Mouse (Mus musculus): ENCODE results near the gene Ptpa.
"Not testable (repeated sequence)": the region's sequence is repeated elsewhere in the genome, so short reads cannot be mapped to it uniquely, and the experiment has no call there.

Ptpa gene

GRCm38 (mm10) chr2:30401581-30401980 lies 14.3 kb upstream of the Ptpa start:
- DNase-seq (ENCODE audit: low read depth in 2 of 2, low spot score in 2 of 2): no peak

DNA sequence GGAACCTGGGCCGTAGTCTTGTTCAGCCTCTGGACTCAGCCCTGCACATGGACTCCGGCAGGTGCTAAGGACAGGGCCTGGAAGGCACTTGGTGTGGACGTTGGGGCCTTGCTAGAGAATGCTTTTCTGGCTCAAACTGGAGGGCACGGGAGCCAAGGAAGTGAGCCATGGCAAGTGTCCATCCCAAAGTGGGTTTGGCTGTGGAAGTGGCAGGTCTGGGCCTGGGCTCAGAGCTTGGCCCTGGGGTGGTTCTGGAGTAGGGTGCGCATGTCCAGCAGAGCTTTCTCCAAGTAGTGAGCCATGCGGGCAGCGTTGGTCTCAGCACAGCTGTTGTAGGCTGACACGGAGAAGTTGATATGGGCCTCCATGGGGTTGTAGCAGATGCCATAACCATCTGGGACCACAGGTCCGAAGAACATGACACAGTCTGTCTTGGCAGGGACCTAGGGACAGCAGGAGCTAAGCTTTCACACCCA lies 13.4 kb upstream of the Ptpa start:
- DNase-seq (ENCODE audit: low read depth in 2 of 2, low spot score in 2 of 2): no peak

DNA sequence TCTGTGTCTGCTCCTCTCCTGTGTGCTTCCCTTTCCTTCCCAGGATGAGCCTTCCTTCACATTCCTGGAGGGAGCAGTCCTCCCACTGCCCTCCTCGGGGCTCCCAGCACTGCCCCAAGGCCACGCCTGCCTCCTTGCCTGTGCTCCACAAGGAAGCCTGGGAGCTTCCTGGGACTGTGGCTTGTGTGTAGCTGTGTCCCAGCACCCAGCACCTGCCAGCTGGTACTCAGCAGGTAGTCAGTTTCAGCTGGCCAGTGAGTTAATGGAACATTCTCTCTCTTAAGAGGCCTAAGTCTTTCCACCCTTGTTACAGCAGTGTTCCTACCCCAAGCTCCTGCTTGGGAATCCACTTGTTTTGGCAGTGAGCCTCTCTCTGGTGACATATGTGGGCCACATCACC lies 13.0 kb upstream of the Ptpa start:
- DNase-seq (ENCODE audit: low read depth in 2 of 2, low spot score in 2 of 2): no peak

DNA sequence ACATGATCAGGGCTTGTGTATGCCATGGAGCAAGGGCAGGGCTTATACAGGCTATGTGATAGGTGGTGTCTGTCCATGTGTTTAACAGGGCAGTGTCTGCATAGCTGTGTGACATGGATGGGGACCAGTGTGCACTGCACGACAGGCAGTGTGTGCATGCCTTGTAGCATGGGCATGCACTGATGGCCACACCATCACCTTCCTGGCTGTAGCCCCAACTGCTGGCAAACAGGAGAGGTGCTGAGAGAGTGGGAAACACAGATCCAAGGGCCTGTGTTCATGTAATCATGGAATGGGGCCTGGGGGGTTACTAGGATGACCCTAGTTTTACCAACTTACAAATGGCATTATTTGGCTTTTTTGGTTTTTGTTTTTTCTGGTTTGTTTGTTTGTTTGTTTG lies 12.0 kb upstream of the Ptpa start:
- no peak for DNase-seq (ENCODE audit: low read depth in 2 of 2, low spot score in 2 of 2)

GRCm38 (mm10) chr2:30407221-30407620 lies 8.6 kb upstream of the Ptpa start:
- DNase-seq (ENCODE audit: low read depth in 2 of 2, low spot score in 2 of 2): no peak

DNA sequence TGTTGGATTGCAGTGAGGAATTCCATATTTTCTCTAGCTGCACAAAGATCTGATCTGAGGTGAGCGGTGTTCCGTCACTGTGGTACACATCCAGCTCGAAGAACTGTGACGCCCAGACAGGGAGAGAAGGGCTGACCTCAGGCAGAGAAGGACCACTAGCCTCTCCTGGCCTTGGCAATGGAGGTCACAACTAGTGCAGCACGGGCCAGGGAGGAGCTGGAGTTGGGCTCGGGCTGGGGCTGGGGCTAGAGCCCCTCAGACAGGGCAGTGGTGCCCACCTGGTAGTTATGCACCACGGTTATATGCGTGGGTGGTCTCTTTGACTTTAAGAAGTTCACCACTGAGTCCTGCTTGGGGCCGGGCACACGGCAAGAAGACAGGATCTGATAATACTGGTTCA lies 8.1 kb upstream of the Ptpa start:
- DNase-seq (ENCODE audit: low read depth in 2 of 2, low spot score in 2 of 2): no peak

DNA sequence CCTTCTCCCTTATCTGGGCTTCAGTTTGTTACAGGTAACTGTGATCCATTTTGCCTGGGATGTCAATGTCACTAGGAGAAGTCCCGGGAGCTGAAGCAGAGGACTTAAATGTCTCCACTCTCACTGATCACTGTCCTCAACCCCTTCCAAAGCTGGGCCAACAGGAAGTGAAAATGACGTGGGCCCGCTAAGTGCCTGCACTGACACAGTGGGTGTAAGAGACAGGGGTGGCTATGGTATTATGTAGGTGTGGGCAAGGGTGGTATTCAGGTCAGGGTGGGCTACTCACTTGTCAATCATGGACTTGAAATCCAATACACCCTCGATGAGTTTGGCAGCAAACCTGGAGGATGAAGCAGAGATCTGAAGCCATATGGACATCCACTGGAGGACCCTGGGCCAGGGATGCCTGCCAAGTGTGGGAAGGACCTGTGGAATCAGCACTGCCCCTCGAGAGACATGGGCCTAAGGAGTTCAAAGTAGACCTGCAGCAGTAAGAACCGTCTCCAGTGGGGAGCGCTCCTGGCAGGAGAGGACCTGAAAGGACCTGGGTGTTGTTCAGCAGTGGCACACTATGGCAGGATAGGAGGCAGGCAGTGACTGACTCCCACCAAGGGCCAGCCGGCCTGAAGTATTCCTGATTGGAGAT lies 7.3 kb upstream of the Ptpa start:
- no peak for DNase-seq (ENCODE audit: low read depth in 2 of 2, low spot score in 2 of 2)

DNA sequence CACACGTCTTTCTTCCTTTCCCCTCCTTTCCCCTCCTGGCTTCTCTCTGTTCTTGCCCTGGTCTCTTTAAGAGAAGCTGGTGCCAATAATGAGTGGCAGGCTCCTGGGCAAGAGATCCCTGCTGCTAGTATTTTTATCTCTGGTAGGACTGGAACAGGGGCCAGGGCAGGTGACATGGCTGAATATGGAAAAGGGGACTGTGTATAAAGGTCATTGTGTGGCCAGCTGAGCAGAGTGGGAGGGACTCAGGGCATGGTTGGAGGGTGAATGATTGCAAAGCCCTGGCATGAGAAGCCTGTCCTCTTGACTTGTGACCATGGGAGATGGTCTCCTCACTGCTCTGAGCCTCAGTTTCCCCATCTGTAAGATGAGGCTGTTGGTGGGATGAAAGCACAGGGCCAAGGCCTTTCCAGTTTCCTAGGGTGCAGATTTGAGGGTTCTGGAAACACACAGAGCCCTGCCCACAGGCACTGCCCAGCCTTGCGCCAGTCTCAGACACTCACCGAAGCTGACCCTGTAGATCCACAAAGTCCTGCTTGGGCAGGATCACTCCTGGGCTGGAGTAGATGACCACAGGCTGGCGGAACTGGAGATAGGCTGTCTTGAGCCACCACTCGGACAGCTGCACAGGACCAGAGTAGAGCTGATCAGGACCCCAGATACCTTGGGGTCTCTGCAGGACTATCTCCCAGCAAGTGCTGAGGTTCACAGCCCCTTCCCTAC lies 6.2 kb upstream of the Ptpa start:
- DNase-seq (ENCODE audit: low read depth in 2 of 2, low spot score in 2 of 2): no peak

- DNase-seq (ENCODE audit: low read depth in 2 of 2, low spot score in 2 of 2): no peak
Measured at GRCm38 (mm10) chr2:30413038-30413973, 2.5 kb upstream of the Ptpa start.

DNA sequence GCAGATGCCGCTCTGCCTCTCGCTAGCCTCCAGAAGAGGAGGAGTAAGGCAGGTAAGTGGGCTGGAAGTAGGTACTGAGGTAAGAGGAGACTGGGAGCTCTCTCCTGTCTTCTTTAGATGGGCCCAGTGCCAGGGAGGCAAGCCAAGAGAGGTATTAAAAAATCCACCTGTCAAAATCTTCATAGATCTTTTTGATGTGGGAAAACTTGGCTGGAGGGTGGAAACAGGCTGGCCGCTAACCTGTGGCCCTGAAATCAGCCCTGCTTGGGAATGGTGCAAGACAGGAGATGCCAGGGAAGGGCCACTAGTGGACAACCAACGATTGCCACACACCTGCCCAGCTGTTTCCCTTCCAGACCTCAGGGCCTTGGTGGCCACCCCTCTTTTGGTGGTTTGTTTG lies 1.7 kb upstream of the Ptpa start:
- no peak for DNase-seq (ENCODE audit: low read depth in 2 of 2, low spot score in 2 of 2)

GRCm38 (mm10) chr2:30414681-30415080 lies 1.2 kb upstream of the Ptpa start:
- DNase-seq (ENCODE audit: low read depth in 2 of 2, low spot score in 2 of 2): no peak

DNA sequence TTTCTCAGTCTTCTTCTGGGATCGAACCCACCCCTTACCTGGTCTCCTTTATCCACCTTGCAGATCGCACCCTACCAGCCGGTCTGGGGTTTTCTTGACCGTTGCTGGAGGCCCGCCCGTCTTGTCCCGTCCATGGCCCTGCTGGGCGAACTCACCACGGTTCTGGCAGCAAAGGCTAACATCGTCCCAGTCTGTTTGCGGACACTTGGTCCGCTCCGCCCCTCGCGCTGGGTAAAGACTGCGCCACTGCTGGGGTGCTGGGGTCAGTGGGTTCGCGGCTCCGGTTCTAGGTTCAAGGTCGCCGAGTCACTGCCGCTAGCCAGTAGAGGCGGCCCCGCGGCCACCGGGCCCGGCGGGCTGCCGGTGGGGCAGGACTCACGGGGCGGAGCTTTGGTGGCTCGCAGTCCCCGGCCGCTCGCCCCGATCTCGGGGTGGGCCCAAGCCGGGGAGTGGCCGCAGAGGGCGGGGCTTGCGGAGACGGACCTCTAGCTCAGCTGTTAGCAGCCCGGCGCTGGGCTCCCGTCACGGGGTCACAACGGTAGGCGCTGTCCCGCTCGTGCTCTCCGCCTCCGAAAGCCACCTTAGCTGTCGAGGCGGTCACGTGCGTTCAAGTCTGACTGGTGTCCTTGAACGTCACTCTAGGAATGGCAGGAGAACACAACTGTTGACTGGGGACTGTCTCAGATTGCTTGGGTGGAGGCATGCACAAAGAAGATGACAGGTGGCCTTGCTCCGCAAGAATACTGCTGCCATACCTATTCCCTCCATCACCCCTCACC lies 493 bp upstream of the Ptpa start, which contains the start of gene Crat:
Crat (minus strand) TSS at position 657 of the 779 bp plus-strand sequence.
- no peak for DNase-seq (ENCODE audit: low read depth in 2 of 2, low spot score in 2 of 2)

- no peak for DNase-seq (ENCODE audit: low read depth in 2 of 2, low spot score in 2 of 2)
Measured at GRCm38 (mm10) chr2:30416649-30416965, 768 bp downstream of the Ptpa start.

GRCm38 (mm10) chr2:30417154-30417553 lies 1.3 kb downstream of the Ptpa start:
- DNase-seq (ENCODE audit: low read depth in 2 of 2, low spot score in 2 of 2): not testable (repeated sequence)

GRCm38 (mm10) chr2:30417595-30418165 lies 1.8 kb downstream of the Ptpa start:
- no peak for DNase-seq (ENCODE audit: low read depth in 2 of 2, low spot score in 2 of 2)

DNA sequence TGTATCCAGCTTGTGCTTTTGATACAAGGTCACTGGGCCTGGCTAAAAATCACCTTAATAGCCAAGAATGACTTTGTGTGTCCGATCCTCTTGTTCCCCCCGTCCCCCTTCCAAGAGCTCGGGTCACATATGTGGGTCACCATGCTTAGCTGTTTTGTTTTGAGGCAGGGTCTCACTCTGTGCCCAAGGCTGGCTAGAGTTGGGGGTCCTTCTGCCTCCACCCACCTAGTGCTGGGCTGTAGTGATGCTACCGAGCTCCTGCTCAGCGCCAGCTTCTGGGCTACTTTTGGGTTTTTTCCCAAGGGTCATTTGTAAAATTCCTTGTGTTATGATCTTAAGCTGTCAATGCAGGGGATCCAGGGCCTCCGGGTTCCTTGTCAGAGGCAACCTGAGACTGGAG lies 2.4 kb downstream of the Ptpa start:
- DNase-seq (ENCODE audit: low read depth in 2 of 2, low spot score in 2 of 2): no peak

GRCm38 (mm10) chr2:30419112-30419511 lies 3.3 kb downstream of the Ptpa start:
- DNase-seq (ENCODE audit: low read depth in 2 of 2, low spot score in 2 of 2): no peak

GRCm38 (mm10) chr2:30421432-30421831 lies 5.6 kb downstream of the Ptpa start:
- no peak for DNase-seq (ENCODE audit: low read depth in 2 of 2, low spot score in 2 of 2)

- DNase-seq (ENCODE audit: low read depth in 2 of 2, low spot score in 2 of 2): no peak
Measured at GRCm38 (mm10) chr2:30429156-30429555, 13.3 kb downstream of the Ptpa start.

DNA sequence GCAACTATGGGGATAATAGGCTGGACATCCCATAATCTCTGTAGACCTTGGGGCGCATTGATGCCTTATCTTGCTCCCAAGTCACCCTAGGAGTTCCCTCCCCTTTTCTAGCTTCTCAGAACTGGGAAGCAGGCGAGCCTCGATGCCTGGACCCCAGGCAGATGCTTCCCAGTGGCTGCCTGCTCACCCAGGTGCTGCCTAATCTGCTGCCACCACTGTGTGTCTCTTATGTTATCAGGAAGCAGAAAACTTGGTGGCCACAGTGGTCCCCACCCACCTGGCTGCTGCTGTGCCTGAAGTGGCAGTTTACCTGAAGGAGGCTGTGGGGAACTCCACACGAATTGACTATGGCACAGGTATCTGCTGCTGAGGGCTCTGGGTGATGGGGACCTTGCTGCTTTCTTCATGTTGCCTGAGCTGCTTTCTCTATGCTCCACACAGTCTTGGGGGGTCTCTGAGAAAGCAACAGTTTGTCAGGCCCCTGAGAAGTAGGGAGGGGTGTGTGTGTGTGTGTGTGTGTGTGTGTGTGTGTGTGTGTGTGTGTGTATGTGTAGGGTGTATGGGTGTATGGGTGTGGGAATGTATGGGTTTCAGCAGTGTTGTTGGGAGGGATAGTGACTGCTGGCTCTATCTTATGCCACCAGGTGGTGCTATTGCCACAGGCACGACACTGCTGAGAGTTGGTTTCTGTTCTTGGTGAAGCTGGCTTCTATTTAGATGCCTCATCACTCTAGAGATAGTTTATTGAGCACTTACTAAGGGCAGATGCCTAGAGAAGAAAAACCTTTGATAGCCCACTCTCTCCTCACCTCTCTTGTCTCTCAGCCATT lies 19.7 kb downstream of the Ptpa start:
- DNase-seq (ENCODE audit: low read depth in 2 of 2, low spot score in 2 of 2): peak; percentile 66 to 72

All from CD8-positive naive resting alpha-beta T cell, adult 2 months (primary cell).